Mouse (Mus musculus) cerebellum, adult 11-12 months (tissue): Measurements from ENCODE around the gene Ak3.

Experiments used
- DNase-seq: peaks from one replicate; pipeline ENCODE4 v3.0.0; 2022

Gene Ak3

GRCm38 (mm10) chr19:29047334-29048170 lies at the start of gene Ak3:
Gene Ak3 (minus strand): TSS chr19:29047961.
- peak; percentile 79 for DNase-seq

- DNase-seq = no peak
Observed at GRCm38 (mm10) chr19:29092194-29092593, 44.4 kb upstream of the Ak3 start.

GRCm38 (mm10) chr19:29088628-29089027 lies 40.9 kb upstream of the Ak3 start:
- no peak for DNase-seq

GRCm38 (mm10) chr19:29074802-29075201 lies 27.0 kb upstream of the Ak3 start:
- no peak for DNase-seq

GRCm38 (mm10) chr19:29069195-29069594 lies 21.4 kb upstream of the Ak3 start:
- no peak for DNase-seq

- DNase-seq = peak; percentile 53
Observed at GRCm38 (mm10) chr19:29066981-29067471, 19.3 kb upstream of the Ak3 start.

- no peak for DNase-seq
Observed at GRCm38 (mm10) chr19:29064451-29065102, 16.8 kb upstream of the Ak3 start.

- peak; percentile 88 for DNase-seq
Observed at GRCm38 (mm10) chr19:29063577-29064363, 16.0 kb upstream of the Ak3 start.

GRCm38 (mm10) chr19:29063009-29063408 lies 15.2 kb upstream of the Ak3 start:
- DNase-seq = no peak

GRCm38 (mm10) chr19:29060299-29060698 lies 12.5 kb upstream of the Ak3 start:
- DNase-seq = no peak

GRCm38 (mm10) chr19:29059688-29060087 lies 11.9 kb upstream of the Ak3 start:
- no peak for DNase-seq

- no peak for DNase-seq
Observed at GRCm38 (mm10) chr19:29058741-29059140, 11.0 kb upstream of the Ak3 start.

- DNase-seq = no peak
Observed at GRCm38 (mm10) chr19:29055469-29055868, 7.7 kb upstream of the Ak3 start.

- no peak for DNase-seq
Observed at GRCm38 (mm10) chr19:29054594-29054993, 6.8 kb upstream of the Ak3 start.

- DNase-seq = no peak
Observed at GRCm38 (mm10) chr19:29052786-29053185, 5.0 kb upstream of the Ak3 start.

- DNase-seq = no peak
Observed at GRCm38 (mm10) chr19:29050186-29050980, 2.6 kb upstream of the Ak3 start.

- no peak for DNase-seq
Observed at GRCm38 (mm10) chr19:29049401-29050075, 1.8 kb upstream of the Ak3 start.

- no peak for DNase-seq
Observed at GRCm38 (mm10) chr19:29046961-29047333, 814 bp downstream of the Ak3 start.

GRCm38 (mm10) chr19:29045956-29046650 lies 1.7 kb downstream of the Ak3 start:
- no peak for DNase-seq

- no peak for DNase-seq
Observed at GRCm38 (mm10) chr19:29045369-29045768, 2.4 kb downstream of the Ak3 start.

- DNase-seq = no peak
Observed at GRCm38 (mm10) chr19:29044353-29044768, 3.4 kb downstream of the Ak3 start.
